ENCODE assay signal across 20 mouse cellular contexts in the genomic region with DNA sequence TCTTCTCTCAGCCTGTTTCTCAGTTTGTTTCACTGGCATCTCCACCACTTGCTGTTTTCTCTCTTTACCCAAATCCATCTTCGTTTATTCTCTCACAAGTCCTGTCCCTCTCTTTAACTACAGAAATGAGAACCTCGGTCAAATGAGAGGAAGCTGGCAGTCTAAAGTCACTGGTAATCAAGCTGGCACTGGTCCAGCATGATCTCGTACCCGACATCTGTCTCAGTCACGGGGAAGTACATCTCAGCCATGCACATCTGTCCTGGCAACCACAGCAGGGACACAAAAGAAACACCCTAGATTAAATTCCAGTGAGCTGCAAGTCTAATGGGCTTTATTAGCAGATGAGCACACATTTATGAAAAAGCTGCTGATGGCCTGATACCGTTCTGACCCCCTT.
DNase-seq lines count a peak whose midpoint lies in the region; ATAC-seq and TF ChIP-seq lines count a peak whose summit lies in the region.
"Had no signal": no experiment of that assay in that cellular context is flagged by ENCODE, and none has a peak within 500 bp of the region (broad histone marks: within the 10 kb centered on the region; RNA-seq: fewer than 3 reads in every experiment).

No protein-coding gene starts in this region.

- H3K4me1 ChIP-seq in hindbrain, embryonic 10.5 days (replicated peaks) = peaks cover 33% of the 10 kb centered on the region
- H3K4me1 ChIP-seq in hindbrain, embryonic 11.5 days (replicated peaks; ENCODE audit: control insufficient read depth, insufficient read depth, low read length) = 0 out of 2 replicates have a peak, but pooled peaks cover 8% of the 10 kb centered on the region
- H3K4me1 ChIP-seq in midbrain, embryonic 13.5 days (replicated peaks) = peaks cover 52% of the 10 kb centered on the region
- peaks cover 48% of the 10 kb centered on the region for H3K4me1 ChIP-seq in midbrain, embryonic 15.5 days
- no peaks in the 10 kb centered on the region for H3K4me1 ChIP-seq in MEL (ENCODE audit: control insufficient read depth in 1 of 2, insufficient read depth in 2 of 2, low read length in 2 of 2)
- H3K4me1 ChIP-seq in forebrain, embryonic 16.5 days (replicated peaks; ENCODE audit: control insufficient read depth, insufficient read depth, low read length) = peaks cover 60% of the 10 kb centered on the region

- TF ChIP-seq EP300 in MEL (IDR thresholded peaks at IDR 0.05; ENCODE audit: low read depth in 1 of 2, low read length in 2 of 2) = no peak

- 0 out of 2 replicates have a peak overlapping the region, but pooled peaks have one; percentile 5 for H3K27ac ChIP-seq in hindbrain, embryonic 10.5 days
- no peak overlapping the region for H3K27ac ChIP-seq in hindbrain, embryonic 11.5 days (ENCODE audit: low read depth, low read length)
- 0 out of 2 replicates have a peak overlapping the region, but pooled peaks have one; percentile 37 for H3K27ac ChIP-seq in midbrain, embryonic 13.5 days
- no peak overlapping the region for H3K27ac ChIP-seq in midbrain, embryonic 15.5 days
- H3K27ac ChIP-seq in MEL (ENCODE audit: control insufficient read depth, low read depth, low read length) = no peak overlapping the region
- H3K27ac ChIP-seq in forebrain, embryonic 16.5 days (ENCODE audit: low read length) = peak overlapping the region; percentile 13; the same call in 1 of the 2 replicates
- H3K27ac ChIP-seq: gastrocnemius, adult 2 months; heart, embryonic 10.5 days; hindbrain, embryonic 15.5 days; kidney, postnatal 0 days; lung, embryonic 15.5 days; macrophage; midbrain, embryonic 10.5 days had no signal

- WGBS in hindbrain, embryonic 10.5 days = 80% methylated on average over 6 of the region's 6 CpGs
- WGBS in hindbrain, embryonic 11.5 days = 78% methylated on average over 6 of the region's 6 CpGs
- WGBS in midbrain, embryonic 13.5 days = 51% methylated on average over 6 of the region's 6 CpGs
- 42% methylated on average over 6 of the region's 6 CpGs for WGBS in midbrain, embryonic 15.5 days
- 23% methylated on average over 6 of the region's 6 CpGs for WGBS in forebrain, embryonic 16.5 days

- H3K9me3 ChIP-seq in hindbrain, embryonic 10.5 days = no peaks in the 10 kb centered on the region
- no peaks in the 10 kb centered on the region for H3K9me3 ChIP-seq in hindbrain, embryonic 11.5 days (ENCODE audit: control insufficient read depth, low read length)
- no peaks in the 10 kb centered on the region for H3K9me3 ChIP-seq in midbrain, embryonic 13.5 days
- H3K9me3 ChIP-seq in midbrain, embryonic 15.5 days = no peaks in the 10 kb centered on the region
- H3K9me3 ChIP-seq in MEL (replicated peaks; ENCODE audit: insufficient read depth, low read length) = no peaks in the 10 kb centered on the region
- no peaks in the 10 kb centered on the region for H3K9me3 ChIP-seq in forebrain, embryonic 16.5 days (ENCODE audit: control insufficient read depth, low read length)
- H3K9me3 ChIP-seq: heart, embryonic 10.5 days; hindbrain, embryonic 15.5 days; lung, embryonic 15.5 days; midbrain, embryonic 10.5 days had no signal

- no peak for TF ChIP-seq CTCF in MEL (IDR thresholded peaks at IDR 0.05 in 2 of 3, conservative IDR thresholded peaks at IDR 0.05 in 1 of 3; ENCODE audit: control insufficient read depth in 1 of 3, insufficient read depth in 1 of 3, low read depth in 2 of 3, low read length in 3 of 3, poor library complexity in 1 of 3, severe bottlenecking in 1 of 3)

- ATAC-seq in hindbrain, embryonic 11.5 days (ENCODE audit: low FRiP score) = no peak
- ATAC-seq in midbrain, embryonic 13.5 days = no peak
- no peak for ATAC-seq in midbrain, embryonic 15.5 days (replicated peaks)
- no peak for ATAC-seq in forebrain, embryonic 16.5 days

- no peak overlapping the region for H3K4me2 ChIP-seq in hindbrain, embryonic 11.5 days (replicated peaks; ENCODE audit: low read depth, low read length)
- H3K4me2 ChIP-seq in midbrain, embryonic 13.5 days (replicated peaks) = no peak overlapping the region
- H3K4me2 ChIP-seq in midbrain, embryonic 15.5 days = no peak overlapping the region
- no peak overlapping the region for H3K4me2 ChIP-seq in forebrain, embryonic 16.5 days (ENCODE audit: low read length)
- H3K4me2 ChIP-seq: hindbrain, embryonic 15.5 days; lung, embryonic 15.5 days had no signal

- no peaks in the 10 kb centered on the region for H3K36me3 ChIP-seq in hindbrain, embryonic 10.5 days
- no peaks in the 10 kb centered on the region for H3K36me3 ChIP-seq in hindbrain, embryonic 11.5 days (ENCODE audit: control insufficient read depth, insufficient read depth, low read length)
- H3K36me3 ChIP-seq in midbrain, embryonic 13.5 days = no peaks in the 10 kb centered on the region
- no peaks in the 10 kb centered on the region for H3K36me3 ChIP-seq in midbrain, embryonic 15.5 days (replicated peaks)
- H3K36me3 ChIP-seq in MEL (ENCODE audit: control insufficient read depth in 1 of 2, insufficient read depth in 2 of 2, low read length in 2 of 2) = no peaks in the 10 kb centered on the region
- H3K36me3 ChIP-seq in forebrain, embryonic 16.5 days (ENCODE audit: control insufficient read depth, insufficient read depth) = no peaks in the 10 kb centered on the region
- H3K36me3 ChIP-seq: heart, embryonic 10.5 days; hindbrain, embryonic 15.5 days; lung, embryonic 15.5 days; midbrain, embryonic 10.5 days had no signal

- H3K9ac ChIP-seq in hindbrain, embryonic 11.5 days (ENCODE audit: low read depth, low read length) = no peak overlapping the region
- H3K9ac ChIP-seq in midbrain, embryonic 13.5 days (replicated peaks) = no peak overlapping the region
- H3K9ac ChIP-seq in midbrain, embryonic 15.5 days = no peak overlapping the region
- H3K9ac ChIP-seq in MEL (ENCODE audit: control insufficient read depth, low read depth, low read length, poor library complexity, severe bottlenecking) = no peak overlapping the region
- no peak overlapping the region for H3K9ac ChIP-seq in forebrain, embryonic 16.5 days (replicated peaks; ENCODE audit: low read depth, low read length)
- H3K9ac ChIP-seq: hindbrain, embryonic 15.5 days; lung, embryonic 15.5 days had no signal

- no peak overlapping the region for H3K4me3 ChIP-seq in hindbrain, embryonic 10.5 days
- H3K4me3 ChIP-seq in hindbrain, embryonic 11.5 days (ENCODE audit: low read depth, low read length) = no peak overlapping the region
- H3K4me3 ChIP-seq in midbrain, embryonic 13.5 days (replicated peaks) = no peak overlapping the region
- no peak overlapping the region for H3K4me3 ChIP-seq in midbrain, embryonic 15.5 days
- no peak overlapping the region for H3K4me3 ChIP-seq in MEL (ENCODE audit: control insufficient read depth in 1 of 2, insufficient read depth in 1 of 2, low read depth in 2 of 2, low read length in 2 of 2)
- no peak overlapping the region for H3K4me3 ChIP-seq in forebrain, embryonic 16.5 days (replicated peaks; ENCODE audit: low read length)
- H3K4me3 ChIP-seq: gastrocnemius, adult 2 months; heart, embryonic 10.5 days; hindbrain, embryonic 15.5 days; lung, embryonic 15.5 days; midbrain, embryonic 10.5 days had no signal

- H3K27me3 ChIP-seq in hindbrain, embryonic 10.5 days (ENCODE audit: insufficient read depth, poor library complexity, severe bottlenecking) = peaks cover 53% of the 10 kb centered on the region
- H3K27me3 ChIP-seq in hindbrain, embryonic 11.5 days (ENCODE audit: control insufficient read depth, insufficient read depth, low read length) = no peaks in the 10 kb centered on the region
- H3K27me3 ChIP-seq in midbrain, embryonic 13.5 days = peaks cover 65% of the 10 kb centered on the region
- H3K27me3 ChIP-seq in midbrain, embryonic 15.5 days (replicated peaks) = peaks cover 13% of the 10 kb centered on the region
- no peaks in the 10 kb centered on the region for H3K27me3 ChIP-seq in MEL (ENCODE audit: control insufficient read depth in 1 of 2, insufficient read depth in 2 of 2, low read length in 2 of 2)
- no peaks in the 10 kb centered on the region for H3K27me3 ChIP-seq in forebrain, embryonic 16.5 days (replicated peaks; ENCODE audit: control insufficient read depth, insufficient read depth, low read length)
- H3K27me3 ChIP-seq: hindbrain, embryonic 15.5 days; lung, embryonic 15.5 days had no signal

- no peak for TF ChIP-seq RAD21 in MEL (IDR thresholded peaks at IDR 0.05; ENCODE audit: low read depth, low read length)

- no peaks in the 10 kb centered on the region for H3K79me2 ChIP-seq in MEL (ENCODE audit: control insufficient read depth, insufficient read depth, low read length, poor library complexity)

- no peak for TF ChIP-seq POLR2A in MEL (IDR thresholded peaks at IDR 0.05; ENCODE audit: control insufficient read depth in 1 of 2, insufficient read depth in 1 of 2, low read depth in 1 of 2, low read length in 2 of 2, poor library complexity in 1 of 2)

- no peak for DNase-seq in hindbrain, embryonic 10.5 days (ENCODE audit: low spot score)
- DNase-seq in hindbrain, embryonic 11.5 days (ENCODE audit: low spot score) = no peak
- DNase-seq in MEL (ENCODE audit: low read depth, low spot score) = peak; percentile 2
- DNase-seq in embryo, embryonic 9.5 days (ENCODE audit: extremely low spot score) = no peak
- DNase-seq: adrenal gland, postnatal 14 days; cerebellum, adult 11 months; cerebellum, postnatal 14 days; embryo, embryonic 11 days; gastrocnemius, adult 2 months; kidney, adult 18-20 months; right cerebral cortex, adult 18-20 months had no signal

TF ChIP-seq in MEL, 35 proteins besides CTCF, POLR2A, EP300 and RAD21:
- TF ChIP-seq BHLHE40 (IDR thresholded peaks at IDR 0.05; ENCODE audit: borderline replicate concordance, low read depth, low read length) (no peak), UBTF (IDR thresholded peaks at IDR 0.05; ENCODE audit: borderline replicate concordance, insufficient read depth, low read depth, low read length) (no peak), TAL1 (IDR thresholded peaks at IDR 0.05; ENCODE audit: low read length) (no peak), POLR2AphosphoS5 (IDR thresholded peaks at IDR 0.05; ENCODE audit: borderline replicate concordance, low read depth, low read length) (no peak), MAX (IDR thresholded peaks at IDR 0.05; ENCODE audit: low read length) (no peak), ZMIZ1 (IDR thresholded peaks at IDR 0.05; ENCODE audit: low read depth, low read length) (no peak), NELFE (IDR thresholded peaks at IDR 0.05; ENCODE audit: low read depth, low read length) (no peak), E2F4 (IDR thresholded peaks at IDR 0.05; ENCODE audit: borderline replicate concordance, low read depth, low read length) (no peak), ZKSCAN1 (IDR thresholded peaks at IDR 0.05; ENCODE audit: low read depth, low read length) (no peak), SIN3A (IDR thresholded peaks at IDR 0.05; ENCODE audit: low read length) (no peak), USF1 (IDR thresholded peaks at IDR 0.05; ENCODE audit: low read depth, low read length) (no peak), MYB (IDR thresholded peaks at IDR 0.05; ENCODE audit: low read depth, low read length) (no peak), GATA1 (IDR thresholded peaks at IDR 0.05; ENCODE audit: low read depth, low read length) (no peak)

Comparison
In these comparisons a context has a peak if more than half of its experiments do, and no peak if none do; other contexts are left out.
1. H3K27ac ChIP-seq: peak in hindbrain, embryonic 10.5 days (single experiment), midbrain, embryonic 13.5 days (single experiment) and forebrain, embryonic 16.5 days (single experiment); none in hindbrain, embryonic 11.5 days (single experiment), midbrain, embryonic 15.5 days (single experiment) and MEL (single experiment).